Mouse (Mus musculus) intestine, postnatal 0 days (tissue): ENCODE data around the gene Nt5c3. TPM values are rescaled to one million over a fixed set of nuclear protein-coding genes. Genes with fewer than 3 reads are reported as not detected.

ENCODE experiments used
- ATAC-seq: fragments of 200-750 bp; cut with Nextera tagmentation; 2 replicates; pipeline ENCODE4 v1.8.0; 2017; ENCODE audit warnings: mild to moderate bottlenecking, moderate TSS enrichment, moderate library complexity
- H3K27ac ChIP-seq: fragments of 300-500 bp; sonication (generic); 2 replicates; pipeline ENCODE4 v1.5.1; 2014; ENCODE audit warnings: mild to moderate bottlenecking, low read depth, low read length, moderate library complexity
- H3K27me3 ChIP-seq: fragments of 300-500 bp; sonication (generic); replicated peaks from 2 replicates; pipeline ENCODE4 v1.6.1; 2014; ENCODE audit warnings: low read length, mixed read lengths; ENCODE audit not compliant: control insufficient read depth, insufficient read depth
- H3K36me3 ChIP-seq: fragments of 300-500 bp; sonication (generic); 2 replicates; pipeline ENCODE4 v1.6.1; 2014; ENCODE audit warnings: mild to moderate bottlenecking, moderate library complexity; ENCODE audit not compliant: control insufficient read depth, insufficient read depth
- H3K4me1 ChIP-seq: fragments of 300-500 bp; sonication (generic); replicated peaks from 2 replicates; pipeline ENCODE4 v1.6.1; 2014; ENCODE audit warnings: antibody characterized with exemption, low read length, mixed read lengths; ENCODE audit not compliant: control insufficient read depth, insufficient read depth
- H3K4me2 ChIP-seq: fragments of 300-500 bp; sonication (generic); replicated peaks from 2 replicates; pipeline ENCODE4 v1.6.1; 2014; ENCODE audit warnings: low read depth, mild to moderate bottlenecking, moderate library complexity
- H3K4me3 ChIP-seq: fragments of 300-500 bp; sonication (generic); 2 replicates; pipeline ENCODE4 v1.5.1; 2014; ENCODE audit warnings: low read depth, low read length
- H3K9ac ChIP-seq: fragments of 300-500 bp; sonication (generic); 2 replicates; pipeline ENCODE4 v1.6.1; 2014; ENCODE audit warnings: mild to moderate bottlenecking, low read depth, low read length
- H3K9me3 ChIP-seq: fragments of 300-500 bp; sonication (generic); 2 replicates; pipeline ENCODE4 v1.6.1; 2016; ENCODE audit warnings: mixed run types; ENCODE audit not compliant: control insufficient read depth
- CTCF ChIP-seq: sonication (generic); IDR thresholded peaks from 2 replicates; pipeline ENCODE4 v1.5.1; 2016; ENCODE audit warnings: low read depth, mild to moderate bottlenecking, control low read depth, antibody characterized with exemption, moderate library complexity
- WGBS: fragments of 180-500 bp; shearing (Covaris S2); extraction: QIAGEN DNeasy Blood & Tissue Kit; methylation state at CpG from one replicate; pipeline ENCODE4 v1.1.7; 2014; 5-methylcytosine and 5-hydroxymethylcytosine counted together
- polyA plus RNA-seq: library from polyadenylated mRNA; unstranded; fragments of >200 nt; fragmentation: Nextera tagmentation; extraction: Ambion mirVana; gene quantifications from 2 replicates; pipeline ENCODE4 v1.2.1, GENCODE M21; 2015

Gene Nt5c3
- polyA plus RNA-seq, 1 experiment from 2014 or later: 43.6 TPM

GRCm38 (mm10) chr6:56854803-56855202 lies 68.9 kb downstream of the Nt5c3 start:
- H3K27me3 ChIP-seq: no peaks in the 10 kb centered on the region
- 95% methylated on average over 8 of the region's 8 CpGs for WGBS
- H3K36me3 ChIP-seq: peaks cover 25% of the 10 kb centered on the region; the same call in 1 of the 2 replicates
- H3K4me2 ChIP-seq: no peak overlapping the region
- no peak overlapping the region for H3K9ac ChIP-seq
- H3K4me1 ChIP-seq: no peaks in the 10 kb centered on the region
- no peak overlapping the region for H3K4me3 ChIP-seq
- H3K9me3 ChIP-seq: no peaks in the 10 kb centered on the region
- H3K27ac ChIP-seq: no peak overlapping the region
- TF ChIP-seq CTCF: no peak
- no peak for ATAC-seq

GRCm38 (mm10) chr6:56850315-56850714 lies 73.4 kb downstream of the Nt5c3 start:
- peaks cover 18% of the 10 kb centered on the region; the same call in 1 of the 2 replicates for H3K36me3 ChIP-seq
- ATAC-seq: no peak
- no peaks in the 10 kb centered on the region for H3K4me1 ChIP-seq
- H3K9me3 ChIP-seq: no peaks in the 10 kb centered on the region
- H3K4me3 ChIP-seq: no peak overlapping the region
- 63% methylated on average over 7 of the region's 7 CpGs for WGBS
- H3K9ac ChIP-seq: no peak overlapping the region
- H3K27me3 ChIP-seq: no peaks in the 10 kb centered on the region
- no peak overlapping the region for H3K27ac ChIP-seq
- TF ChIP-seq CTCF: peak; percentile 68
- H3K4me2 ChIP-seq: no peak overlapping the region

- TF ChIP-seq CTCF: no peak
- WGBS: 70% methylated on average over 3 of the region's 3 CpGs
- H3K27ac ChIP-seq: no peak overlapping the region
- no peaks in the 10 kb centered on the region for H3K9me3 ChIP-seq
- H3K4me2 ChIP-seq: no peak overlapping the region
- peaks cover 18% of the 10 kb centered on the region; the same call in 1 of the 2 replicates for H3K36me3 ChIP-seq
- no peaks in the 10 kb centered on the region for H3K27me3 ChIP-seq
- H3K4me3 ChIP-seq: no peak overlapping the region
- no peaks in the 10 kb centered on the region for H3K4me1 ChIP-seq
- no peak overlapping the region for H3K9ac ChIP-seq
- no peak for ATAC-seq
Measured at GRCm38 (mm10) chr6:56848974-56849373, 74.8 kb downstream of the Nt5c3 start.

GRCm38 (mm10) chr6:56844365-56844764 lies 79.4 kb downstream of the Nt5c3 start:
- Histone ChIP-seq H3K27me3 (no peaks in the 10 kb centered on the region), H3K9me3 (no peaks in the 10 kb centered on the region), H3K4me2 (no peak overlapping the region), H3K9ac (no peak overlapping the region), H3K27ac (no peak overlapping the region), H3K4me1 (no peaks in the 10 kb centered on the region), H3K4me3 (no peak overlapping the region), H3K36me3 (no peaks in the 10 kb centered on the region)
- no peak for TF ChIP-seq CTCF
- 71% methylated on average over 2 of the region's 2 CpGs for WGBS
- no peak for ATAC-seq

- Histone ChIP-seq H3K27ac (no peak overlapping the region), H3K36me3 (no peaks in the 10 kb centered on the region), H3K4me3 (no peak overlapping the region), H3K9ac (no peak overlapping the region), H3K9me3 (no peaks in the 10 kb centered on the region), H3K4me1 (no peaks in the 10 kb centered on the region), H3K4me2 (no peak overlapping the region), H3K27me3 (no peaks in the 10 kb centered on the region)
- no peak for TF ChIP-seq CTCF
- ATAC-seq: no peak
- WGBS: 89% methylated on average over 3 of the region's 3 CpGs
Measured at GRCm38 (mm10) chr6:56843229-56843628, 80.5 kb downstream of the Nt5c3 start.

GRCm38 (mm10) chr6:56837621-56838020 lies 86.1 kb downstream of the Nt5c3 start:
- Histone ChIP-seq H3K36me3 (no peaks in the 10 kb centered on the region), H3K9ac (no peak overlapping the region), H3K4me2 (no peak overlapping the region), H3K27ac (no peak overlapping the region), H3K9me3 (no peaks in the 10 kb centered on the region), H3K4me3 (no peak overlapping the region), H3K4me1 (no peaks in the 10 kb centered on the region), H3K27me3 (no peaks in the 10 kb centered on the region)
- TF ChIP-seq CTCF: no peak
- 88% methylated on average over 3 of the region's 3 CpGs for WGBS
- ATAC-seq: no peak

GRCm38 (mm10) chr6:56837166-56837565 lies 86.6 kb downstream of the Nt5c3 start:
- no peak for ATAC-seq
- Histone ChIP-seq H3K27ac (no peak overlapping the region), H3K27me3 (no peaks in the 10 kb centered on the region), H3K4me1 (no peaks in the 10 kb centered on the region), H3K36me3 (no peaks in the 10 kb centered on the region), H3K4me3 (no peak overlapping the region), H3K9me3 (no peaks in the 10 kb centered on the region), H3K4me2 (no peak overlapping the region), H3K9ac (no peak overlapping the region)
- 95% methylated on average over 12 of the region's 12 CpGs for WGBS
- no peak for TF ChIP-seq CTCF
